Mouse (Mus musculus) liver, postnatal 0 days (tissue): ENCODE measurements at regions not wholly inside any gene's neighbourhood (a gene's known extent, or its start where the extent isn't known, plus 50 kb on each side); places are given as distances from the start of the nearest gene placed in this dataset.

Experiments used
- CTCF ChIP-seq: sonication (generic); IDR thresholded peaks from 2 replicates; pipeline ENCODE4 v1.5.1; 2016; ENCODE audit warnings: antibody characterized with exemption, low read depth
- EP300 ChIP-seq: IDR thresholded peaks from 2 replicates; pipeline ENCODE4 v1.6.1; 2016; ENCODE audit warnings: antibody characterized with exemption, low read depth, mild to moderate bottlenecking

GRCm38 (mm10) chr8:17782650-17783049, 1195.4 kb downstream of the Defb40 start:
- TF ChIP-seq CTCF = no peak
- no peak for TF ChIP-seq EP300
